Mouse (Mus musculus) hematopoietic stem cell, adult 5-6 weeks (primary cell): Measurements from ENCODE around the gene Sppl2b. TPM values are rescaled to one million over a fixed set of nuclear protein-coding genes. Genes with fewer than 3 reads are reported as not detected.
"Not testable (repeated sequence)": the region's sequence is repeated elsewhere in the genome, so short reads cannot be mapped to it uniquely, and the experiment has no call there.

Experiments
- ATAC-seq, 2 experiments: fragments of 125-278 bp in 1 of 2; replicated peaks in 1 of 2; 2 replicates each; pipeline ENCODE4 v1.8.0; 2016 to 2017; ENCODE audit warnings: inconsistent platforms in 2 of 2, mild to moderate bottlenecking in 2 of 2, moderate number of reproducible peaks in 2 of 2, low read depth in 1 of 2, moderate TSS enrichment in 1 of 2; ENCODE audit not compliant: low FRiP score in 2 of 2, poor library complexity in 2 of 2, severe bottlenecking in 2 of 2, insufficient read depth in 1 of 2, low TSS enrichment in 1 of 2
- total RNA-seq: library from RNA; stranded (forward); fragments of 172-1452, 232-1000 nt; gene quantifications from 2 replicates; pipeline ENCODE4 v1.2.3, GENCODE M21; 2017

The Sppl2b gene
- 14.1 and 30.1 TPM in 2 replicates for total RNA-seq

GRCm38 (mm10) chr10:80854913-80855748, at the start of gene Sppl2b, which contains the start of gene Lsm7:
Sppl2b (plus strand) TSS chr10:80855275.
Lsm7 (minus strand) TSS chr10:80855209.
- ATAC-seq: peak; percentile 65 to 66

DNA sequence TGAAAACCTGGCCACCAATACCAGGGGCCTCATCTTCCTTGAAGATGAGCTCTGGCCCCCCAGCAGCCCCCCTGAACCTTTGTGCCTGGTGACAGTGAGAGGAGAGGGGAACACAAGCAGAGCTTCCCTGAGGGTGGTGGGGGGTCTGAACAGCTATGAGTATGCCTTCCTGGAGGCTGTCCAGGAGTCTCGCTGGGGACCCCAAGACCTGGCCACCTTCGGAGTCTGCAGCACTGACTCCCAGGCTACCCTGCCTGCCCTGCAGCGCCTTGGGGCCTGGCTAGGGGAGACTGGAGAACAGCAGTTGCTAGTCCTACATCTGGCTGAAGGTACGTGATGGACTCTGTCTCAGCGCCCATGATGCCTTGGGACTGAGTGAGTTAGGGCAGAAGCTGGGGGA, 49.8 kb upstream of the Sppl2b start:
- ATAC-seq: no peak

GRCm38 (mm10) chr10:80805925-80806324, 49.1 kb upstream of the Sppl2b start:
- peak; percentile 50 to 72; a peak in 3 of 4 replicates for ATAC-seq

DNA sequence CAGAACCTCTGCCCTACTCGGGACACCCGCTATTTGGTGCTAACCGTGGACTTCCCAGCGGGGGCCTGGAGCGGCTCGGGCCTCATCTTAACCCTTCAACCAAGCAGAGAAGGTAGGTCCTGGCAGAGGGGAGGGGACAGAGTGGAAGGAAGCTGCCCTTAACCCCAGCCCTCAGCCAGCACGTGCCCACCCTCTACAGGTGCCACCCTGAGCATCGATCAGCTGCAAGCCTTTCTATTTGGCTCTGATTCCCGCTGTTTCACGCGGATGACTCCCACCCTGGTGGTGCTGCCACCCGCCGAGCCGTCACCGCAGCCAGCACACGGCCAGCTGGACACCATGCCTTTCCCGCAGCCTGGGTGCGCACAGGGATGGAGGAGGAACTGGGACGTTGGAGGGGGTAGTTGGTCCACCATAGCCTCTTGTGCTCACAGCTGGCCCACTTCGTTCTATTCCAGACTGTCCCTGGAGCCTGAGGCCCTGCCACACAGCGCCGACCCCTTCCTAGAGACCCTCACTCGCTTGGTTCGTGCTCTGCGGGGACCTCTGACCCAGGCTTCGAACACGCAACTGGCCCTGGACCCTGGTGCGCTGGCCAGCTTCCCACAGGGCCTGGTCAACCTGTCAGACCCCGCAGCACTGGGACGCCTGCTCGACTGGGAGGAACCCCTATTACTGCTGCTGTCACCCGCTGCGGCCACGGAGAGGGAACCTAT, 48.6 kb upstream of the Sppl2b start:
- no peak for ATAC-seq

DNA sequence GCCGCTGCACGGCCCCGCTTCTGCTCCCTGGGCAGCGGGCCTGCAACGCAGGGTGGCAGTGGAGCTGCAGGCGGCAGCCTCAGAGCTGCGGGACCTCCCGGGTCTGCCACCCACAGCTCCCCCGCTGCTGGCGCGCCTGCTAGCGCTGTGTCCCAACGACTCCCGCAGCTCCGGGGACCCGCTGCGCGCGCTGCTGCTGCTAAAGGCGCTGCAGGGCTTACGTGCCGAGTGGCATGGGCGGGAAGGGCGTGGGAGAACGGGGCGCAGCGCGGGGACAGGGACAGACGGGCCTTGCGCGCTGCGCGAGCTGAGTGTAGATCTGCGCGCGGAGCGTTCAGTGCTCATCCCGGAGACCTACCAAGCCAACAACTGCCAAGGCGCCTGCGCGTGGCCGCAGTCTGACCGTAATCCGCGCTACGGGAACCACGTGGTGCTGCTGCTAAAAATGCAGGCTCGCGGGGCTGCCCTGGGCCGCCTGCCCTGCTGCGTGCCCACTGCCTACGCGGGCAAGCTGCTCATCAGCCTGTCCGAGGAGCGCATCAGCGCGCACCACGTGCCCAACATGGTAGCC, 47.9 kb upstream of the Sppl2b start:
- ATAC-seq: peak in 1 of 2 experiments; percentile 38; a peak in 2 of 4 replicates

DNA sequence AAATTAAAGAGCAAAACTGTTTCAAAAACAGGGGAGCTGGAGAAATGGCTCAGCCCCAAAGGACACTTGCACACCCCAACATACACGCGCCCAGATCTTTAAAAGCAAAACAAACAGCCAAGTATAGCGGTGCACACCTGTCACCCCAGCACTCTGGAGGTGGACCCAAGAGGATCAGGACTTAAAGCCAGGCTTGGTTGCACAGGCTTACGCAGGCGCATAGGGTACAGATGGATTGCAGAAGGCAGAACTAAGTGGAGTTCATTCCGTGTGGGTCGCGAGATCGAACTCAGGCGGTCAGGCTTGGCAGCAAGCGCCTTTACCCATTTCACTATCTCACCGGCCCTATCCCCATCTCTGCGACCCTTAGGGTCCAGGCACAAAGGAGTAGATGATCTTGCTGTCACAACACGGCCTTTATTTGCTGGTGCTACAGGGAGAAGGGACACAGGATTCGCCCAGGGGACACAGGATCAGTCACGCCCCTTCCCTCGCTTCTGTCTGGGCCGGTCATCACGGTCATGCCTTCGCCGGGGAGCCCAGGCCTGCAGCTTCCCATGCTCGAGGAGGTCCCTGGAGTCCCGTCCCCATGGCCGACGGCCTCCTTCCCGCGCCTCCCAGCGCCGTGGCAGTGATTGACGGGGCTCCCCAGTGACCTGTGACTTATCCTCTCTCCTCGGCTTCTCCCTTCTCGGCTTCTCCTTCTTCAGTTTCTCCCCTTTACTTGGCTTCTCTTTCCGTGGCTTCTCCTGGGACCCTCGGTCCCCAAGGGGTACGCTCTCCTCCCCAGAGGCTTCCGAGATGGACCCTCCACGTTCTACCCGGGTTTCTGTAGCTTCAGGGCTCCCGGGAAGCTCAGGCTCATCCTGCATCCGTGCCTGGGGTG, 46.7 kb upstream of the Sppl2b start:
- no peak for ATAC-seq

DNA sequence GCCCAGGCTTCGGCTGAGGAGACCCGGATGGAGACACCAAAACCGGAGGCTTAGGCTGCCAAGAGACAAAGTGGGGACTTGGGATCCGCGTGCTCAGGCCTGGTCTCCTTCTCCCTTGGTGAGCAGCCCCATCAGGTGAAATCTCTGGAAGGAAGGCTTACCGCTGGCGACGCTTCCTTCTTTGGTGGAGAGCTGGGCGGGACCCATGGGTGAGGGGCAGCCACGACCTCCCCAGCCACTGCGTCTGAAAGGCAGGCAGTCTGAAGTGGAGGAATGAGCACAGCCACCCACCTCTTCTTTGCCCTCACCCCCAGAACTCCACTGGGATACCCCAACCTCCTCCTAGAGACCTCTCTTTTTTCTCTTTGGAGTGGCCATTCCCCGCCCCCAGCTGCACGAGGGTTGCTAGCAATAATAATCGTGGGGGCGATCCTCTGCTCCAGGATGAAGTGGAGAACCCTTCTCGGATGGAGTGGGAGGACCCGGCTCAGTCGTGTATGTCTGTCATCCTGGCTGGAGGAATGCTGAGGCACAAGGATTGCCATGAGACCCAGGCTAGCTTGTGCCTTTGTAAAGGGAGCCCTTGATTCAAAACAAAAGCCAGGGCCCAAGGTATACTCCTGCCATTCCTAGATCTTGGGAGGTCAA, 46.0 kb upstream of the Sppl2b start:
- ATAC-seq: no peak

GRCm38 (mm10) chr10:80810084-80810483, 45.0 kb upstream of the Sppl2b start:
- no peak for ATAC-seq

- ATAC-seq: no peak
Observed at GRCm38 (mm10) chr10:80812391-80813041, 42.6 kb upstream of the Sppl2b start.

- 0 out of 4 replicates have a peak, but pooled peaks of 1 of the 2 experiments have one; percentile 12 for ATAC-seq
Observed at GRCm38 (mm10) chr10:80813366-80813765, 41.7 kb upstream of the Sppl2b start, which contains the start of gene Jsrp1. Jsrp1 (minus strand) TSS chr10:80813498.

GRCm38 (mm10) chr10:80814800-80815199, 40.3 kb upstream of the Sppl2b start:
- no peak for ATAC-seq

DNA sequence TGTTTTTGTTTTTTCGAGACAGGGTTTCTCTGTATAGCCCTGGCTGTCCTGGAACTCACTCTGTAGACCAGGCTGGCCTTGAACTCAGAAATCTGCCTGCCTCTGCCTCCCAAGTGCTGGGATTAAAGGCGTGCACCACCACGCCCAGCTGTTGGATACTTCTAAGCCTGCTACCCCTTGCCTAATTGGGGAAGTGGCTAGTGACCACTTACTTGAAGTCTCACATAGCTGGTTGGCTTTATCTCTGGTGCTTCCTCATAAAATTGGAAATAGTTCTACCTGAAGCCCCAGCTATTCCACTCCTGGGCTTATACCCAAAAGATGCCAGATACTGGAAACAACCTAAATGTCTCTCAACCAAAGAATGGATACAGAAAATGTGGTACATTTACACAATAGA, 38.8 kb upstream of the Sppl2b start:
- ATAC-seq: not testable (repeated sequence)

GRCm38 (mm10) chr10:80817164-80817563, 37.9 kb upstream of the Sppl2b start:
- no peak for ATAC-seq

DNA sequence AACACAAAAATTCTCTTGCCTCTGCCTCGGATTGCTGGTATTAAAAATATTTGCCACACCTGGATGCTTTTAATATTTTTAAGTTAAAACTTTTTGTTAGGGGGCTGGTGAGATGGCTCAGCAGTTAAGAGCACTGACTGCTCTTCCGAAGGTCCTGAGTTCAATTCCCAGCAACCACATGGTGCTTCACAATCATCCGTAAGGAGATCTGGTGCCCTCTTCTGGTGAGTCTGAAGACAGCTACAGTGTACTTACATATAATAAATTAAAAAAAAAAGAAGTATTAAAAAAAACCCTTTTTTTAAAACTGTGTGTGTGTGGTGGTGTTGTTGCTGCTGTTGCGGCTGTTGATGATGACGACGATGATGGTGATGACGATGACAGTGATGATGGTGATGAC, 37.1 kb upstream of the Sppl2b start:
- not testable (repeated sequence) for ATAC-seq

DNA sequence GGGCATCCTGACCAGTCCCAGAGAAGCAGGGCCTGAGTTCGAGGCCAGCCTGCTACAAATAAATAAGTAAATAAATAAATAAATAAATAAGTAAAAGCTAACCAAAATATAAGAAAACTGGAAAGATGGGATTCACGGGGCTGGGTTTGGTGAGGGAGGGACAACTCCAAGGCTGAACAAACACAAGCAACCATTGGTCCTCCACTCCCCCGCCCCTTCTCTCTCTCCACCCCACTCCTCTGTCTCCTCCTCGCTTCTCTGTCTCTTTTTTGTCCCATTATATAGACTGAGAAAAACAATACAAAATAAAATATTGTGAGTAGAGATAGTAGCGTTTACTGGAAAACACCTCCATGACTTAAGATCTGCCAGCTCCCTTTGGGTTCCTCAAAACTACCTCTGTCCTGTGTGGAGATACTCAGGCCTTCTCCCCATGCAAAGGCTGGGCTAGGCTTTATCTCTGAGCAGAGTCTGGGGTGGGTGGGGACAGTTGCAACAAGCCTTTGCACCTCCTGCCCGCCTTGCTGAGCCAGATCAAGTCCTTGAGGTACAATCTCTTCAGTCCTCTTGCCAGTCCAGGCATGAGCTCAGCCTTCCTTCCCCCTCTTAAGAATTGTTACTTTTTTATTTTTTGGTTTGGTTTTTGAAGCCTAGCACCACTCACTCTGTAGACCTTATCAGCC, 36.3 kb upstream of the Sppl2b start:
- peak; percentile 17 to 22; a peak in 1 of 4 replicates for ATAC-seq

DNA sequence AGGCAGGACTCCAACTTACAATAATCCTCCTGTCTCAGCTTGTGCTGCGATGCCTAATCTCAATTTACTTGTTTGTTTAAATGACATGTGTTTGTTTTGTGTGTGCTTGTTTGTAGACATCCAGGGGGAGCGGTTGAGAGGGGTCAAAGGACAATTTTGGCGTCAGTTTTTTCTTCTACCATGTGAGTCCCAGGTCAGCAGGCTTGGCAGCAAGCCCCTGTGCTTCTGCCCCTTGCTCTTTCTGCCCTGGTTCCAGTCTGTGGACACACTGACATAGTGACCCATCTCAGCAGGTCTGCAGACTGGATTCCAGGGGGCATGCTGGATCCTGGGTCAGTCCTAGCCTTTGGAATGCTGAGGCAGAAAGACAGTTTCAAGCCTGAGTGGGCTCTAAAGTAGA, 35.7 kb upstream of the Sppl2b start:
- ATAC-seq: no peak
